Mouse (Mus musculus) bone marrow macrophage, adult 2 months (primary cell): ENCODE data around the gene Pi16.

Experiments
- CTCF ChIP-seq: IDR thresholded peaks from 2 replicates; pipeline ENCODE4 v1.5.1; 2012; ENCODE audit warnings: low read depth, mild to moderate bottlenecking, low read length, moderate library complexity
- POLR2A ChIP-seq: IDR thresholded peaks from 2 replicates; pipeline ENCODE4 v1.6.1; 2012; ENCODE audit warnings: mild to moderate bottlenecking, low read depth, low read length, borderline replicate concordance

DNA sequence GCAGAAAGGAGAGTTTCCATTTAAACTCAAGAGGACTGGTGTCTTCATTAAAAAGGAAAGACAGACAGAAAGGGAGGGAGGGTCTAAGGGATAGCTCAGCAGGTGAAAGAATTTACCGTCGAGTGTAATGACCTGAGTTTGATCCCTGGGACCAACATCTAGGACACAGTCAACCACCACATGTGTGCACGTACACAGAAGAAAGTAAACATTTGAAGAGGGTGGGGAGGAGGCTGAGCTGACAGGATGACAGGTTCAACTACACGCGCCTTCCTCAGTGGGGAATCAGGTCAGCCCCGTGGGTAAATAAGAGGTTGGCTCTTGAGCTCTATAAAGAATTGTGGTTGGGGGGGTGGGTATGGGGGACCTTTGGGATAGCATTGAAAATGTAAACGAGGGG lies 44.3 kb upstream of the Pi16 start:
- no peak for TF ChIP-seq POLR2A
- no peak for TF ChIP-seq CTCF
